Mouse (Mus musculus) left cerebral cortex, adult 8-10 months (tissue): ENCODE data around the gene Gm5485. TPM values are rescaled to one million over a fixed set of nuclear protein-coding genes. Genes with fewer than 3 reads are reported as not detected.

Experiments used
- DNase-seq, 2 experiments: peaks; one replicate each; pipeline ENCODE4 v3.0.0; 2022; ENCODE audit warnings: low spot score in 2 of 2
- total RNA-seq, 4 experiments: library from RNA; stranded (reverse); gene quantifications; 2 replicates each; pipeline ENCODE4 v1.2.4; 2022

Gene Gm5485
- total RNA-seq, 4 experiments from 2014 or later, result not detected

DNA sequence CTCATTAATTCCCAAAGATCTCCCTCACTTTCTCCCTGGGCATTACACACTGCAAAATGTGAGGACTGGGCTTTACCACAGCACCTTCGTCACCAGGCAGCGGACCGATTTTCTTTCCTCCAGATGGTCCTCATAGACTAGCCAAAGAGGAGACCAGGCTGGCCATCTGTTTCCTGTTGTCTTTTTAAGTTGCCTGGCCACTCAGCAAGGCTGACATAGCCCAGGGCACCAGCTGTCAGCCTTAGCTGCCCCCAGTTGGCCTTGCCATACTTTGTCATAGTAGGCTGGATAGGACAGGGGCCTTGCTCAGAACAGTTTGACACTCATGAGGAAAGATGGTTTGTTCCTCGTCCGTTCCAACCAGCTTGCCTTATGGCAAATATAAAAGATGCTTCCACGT lies 39.8 kb downstream of the Gm5485 start:
- no peak for DNase-seq

GRCm38 (mm10) chr16:48368096-48368495 lies 44.1 kb downstream of the Gm5485 start:
- DNase-seq, result no peak

DNA sequence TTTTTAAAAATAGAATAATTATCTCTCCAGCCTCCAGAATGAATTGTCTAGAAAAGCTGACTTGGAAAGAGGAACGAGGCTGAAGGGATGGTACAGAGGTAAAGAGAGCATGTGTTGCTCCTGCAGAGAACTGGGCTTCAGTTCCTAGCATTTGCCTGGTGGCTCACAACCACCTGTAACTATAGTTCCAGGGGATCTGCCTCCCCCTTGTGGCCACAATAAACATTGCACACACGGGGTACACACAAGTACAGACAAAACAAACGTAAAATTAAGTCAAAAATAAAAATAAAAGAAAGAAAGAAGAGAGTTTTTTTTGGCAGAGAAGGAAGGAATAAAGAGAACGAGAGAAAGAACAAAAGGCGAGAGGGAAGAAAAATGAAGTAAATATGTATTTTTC lies 45.4 kb downstream of the Gm5485 start:
- DNase-seq, result no peak

DNA sequence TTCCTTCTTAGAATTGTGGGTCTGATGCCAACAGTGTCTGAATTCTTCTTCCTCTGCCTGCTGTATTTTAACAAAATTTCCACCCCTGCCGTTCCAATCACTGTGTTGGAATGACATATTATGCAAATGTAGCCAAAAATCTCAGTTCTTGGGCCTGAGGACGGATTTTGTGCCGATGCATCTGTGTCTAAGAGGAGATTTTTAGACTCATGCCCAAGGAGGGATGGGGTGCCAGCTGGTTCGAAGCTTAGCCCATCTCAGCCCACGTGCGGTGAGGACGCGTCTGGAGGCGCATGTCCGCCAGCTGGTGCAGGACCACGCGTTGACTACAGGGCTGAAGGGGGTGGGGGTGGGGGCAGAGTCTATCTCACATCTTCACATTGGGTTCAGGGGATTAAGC lies 51.3 kb downstream of the Gm5485 start:
- peak in 1 of 2 experiments; percentile 61 for DNase-seq

DNA sequence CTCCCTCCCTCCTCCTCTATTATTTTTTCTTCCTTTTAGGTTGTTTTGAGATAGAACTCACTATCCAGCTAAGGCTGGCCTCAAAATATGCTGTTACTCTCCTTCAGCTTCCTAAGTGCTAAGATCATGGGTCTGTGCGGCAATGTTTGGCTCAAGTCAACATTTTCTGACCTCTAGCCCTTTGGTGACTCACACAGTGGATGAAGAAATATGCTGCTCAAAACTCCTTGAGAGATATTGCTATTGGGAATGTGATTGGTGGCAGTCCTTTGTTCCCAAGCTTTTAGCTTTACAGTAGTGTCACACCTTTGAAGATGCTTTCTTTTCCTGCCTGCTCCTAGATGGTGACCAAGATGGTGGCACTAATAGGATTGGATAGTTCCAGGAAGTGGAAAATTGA lies 55.8 kb downstream of the Gm5485 start:
- no peak for DNase-seq

DNA sequence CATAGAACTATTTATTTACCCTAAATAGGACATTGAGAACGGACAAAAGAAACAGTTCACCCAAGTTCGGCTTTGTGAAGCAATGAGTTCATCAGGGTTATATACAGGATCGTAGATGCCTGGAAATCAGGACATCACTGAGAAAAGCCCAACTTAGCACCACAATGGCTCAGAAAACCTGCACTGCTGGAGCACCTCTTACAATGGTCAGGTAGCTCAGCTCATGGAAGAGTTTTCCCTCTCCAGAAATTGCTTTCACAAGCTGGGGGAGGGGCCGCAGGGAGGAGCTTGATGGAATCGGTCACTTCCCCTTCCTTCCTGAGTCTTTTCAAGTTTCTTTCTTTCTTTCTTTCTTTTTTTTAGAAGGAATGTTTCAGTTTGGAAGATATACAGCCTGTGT lies 56.5 kb downstream of the Gm5485 start:
- DNase-seq, result no peak

Other genes starting within 250 kb of the Gm5485 start
- gene Dppa4, start 128.7 kb downstream of the Gm5485 start, total RNA-seq, result not detected
- not detected for gene Dppa2, start 108.5 kb downstream of the Gm5485 start, total RNA-seq
- under 1 TPM in 1 of 4 experiments, not detected in 3; 0.17 TPM for gene Morc1, start 18.8 kb upstream of the Gm5485 start, total RNA-seq